Mouse (Mus musculus): ENCODE measurements around the gene Eprs. TPM values are rescaled to one million over a fixed set of nuclear protein-coding genes. Genes with fewer than 3 reads are reported as not detected.
A peak's percentile ranks its signal among the peaks of the same experiment; 100 is the strongest.

Eprs gene
- polyA plus RNA-seq, 1 experiment from 2014 or later: 101 TPM

- H3K27me3 ChIP-seq (ENCODE audit: insufficient read depth, low read length): no peaks in the 10 kb centered on the region
- no peak for TF ChIP-seq CTCF (IDR thresholded peaks at IDR 0.05; ENCODE audit: low read depth)
- ATAC-seq (replicated peaks; ENCODE audit: low FRiP score, low read depth): no peak
Observed at GRCm38 (mm10) chr1:185431998-185432317, 69.1 kb downstream of the Eprs start.

DNA sequence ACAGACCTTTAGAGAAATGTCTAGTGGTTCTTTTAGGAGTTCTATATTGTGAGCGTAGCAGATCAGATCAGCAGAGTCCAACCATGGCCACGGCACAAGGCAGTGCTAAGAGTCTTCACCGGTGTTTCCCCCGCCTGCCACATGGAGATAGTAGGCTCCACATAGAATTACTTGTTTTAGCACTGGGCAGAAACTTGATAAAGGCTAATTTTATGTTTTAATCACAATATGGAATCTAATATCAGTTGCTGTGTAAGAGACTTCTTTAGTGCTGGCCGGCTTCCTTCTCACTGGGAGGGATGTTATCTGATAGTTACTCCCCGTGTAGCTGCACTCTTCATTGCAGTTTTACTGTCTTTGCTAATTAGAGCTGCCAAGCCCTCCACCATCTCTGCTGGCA is 70.3 kb downstream of the Eprs start:
- H3K9me3 ChIP-seq (replicated peaks; ENCODE audit: low read length): no peaks in the 10 kb centered on the region
- no peak for TF ChIP-seq CTCF (IDR thresholded peaks at IDR 0.05; ENCODE audit: low read depth)
- 64% methylated on average over 6 of the region's 6 CpGs for WGBS
- no peak overlapping the region for H3K27ac ChIP-seq
- H3K4me1 ChIP-seq (replicated peaks; ENCODE audit: insufficient read depth, low read length): no peaks in the 10 kb centered on the region
- no peaks in the 10 kb centered on the region for H3K27me3 ChIP-seq (ENCODE audit: insufficient read depth, low read length)
- H3K36me3 ChIP-seq (ENCODE audit: insufficient read depth, low read length): peaks cover 13% of the 10 kb centered on the region
- H3K4me3 ChIP-seq (replicated peaks; ENCODE audit: low read depth, low read length): no peak overlapping the region
- H3K9ac ChIP-seq (ENCODE audit: low read depth, low read length): no peak overlapping the region
- DNase-seq (ENCODE audit: low spot score) (peak; percentile 2), ATAC-seq (replicated peaks; ENCODE audit: low FRiP score, low read depth) (no peak)
- no peak overlapping the region for H3K4me2 ChIP-seq (ENCODE audit: low read length)

More at GRCm38 (mm10) chr1:185431998-185432317, 69.1 kb downstream of the Eprs start:
- Histone ChIP-seq H3K9ac (ENCODE audit: low read depth, low read length) (no peak overlapping the region), H3K36me3 (ENCODE audit: insufficient read depth, low read length) (peaks cover 22% of the 10 kb centered on the region), H3K4me2 (ENCODE audit: low read length) (no peak overlapping the region), H3K4me3 (replicated peaks; ENCODE audit: low read depth, low read length) (no peak overlapping the region), H3K27ac (no peak overlapping the region), H3K9me3 (replicated peaks; ENCODE audit: low read length) (no peaks in the 10 kb centered on the region), H3K4me1 (replicated peaks; ENCODE audit: insufficient read depth, low read length) (no peaks in the 10 kb centered on the region)
- WGBS: 74% methylated on average over 13 of the region's 13 CpGs
- DNase-seq (ENCODE audit: low spot score): no peak

- Histone ChIP-seq H3K4me2 (ENCODE audit: low read length) (no peak overlapping the region), H3K4me3 (replicated peaks; ENCODE audit: low read depth, low read length) (no peak overlapping the region), H3K9me3 (replicated peaks; ENCODE audit: low read length) (no peaks in the 10 kb centered on the region), H3K27me3 (ENCODE audit: insufficient read depth, low read length) (no peaks in the 10 kb centered on the region), H3K9ac (ENCODE audit: low read depth, low read length) (no peak overlapping the region), H3K27ac (no peak overlapping the region), H3K36me3 (ENCODE audit: insufficient read depth, low read length) (no peaks in the 10 kb centered on the region), H3K4me1 (replicated peaks; ENCODE audit: insufficient read depth, low read length) (no peaks in the 10 kb centered on the region)
- DNase-seq (ENCODE audit: low spot score) (no peak), ATAC-seq (replicated peaks; ENCODE audit: low FRiP score, low read depth) (no peak)
- 65% methylated on average over 9 of the region's 9 CpGs for WGBS
- TF ChIP-seq CTCF (IDR thresholded peaks at IDR 0.05; ENCODE audit: low read depth): peak; percentile 41; the same call in 1 of the 2 replicates
Observed at GRCm38 (mm10) chr1:185438841-185439580, 76.2 kb downstream of the Eprs start.

- TF ChIP-seq CTCF (IDR thresholded peaks at IDR 0.05; ENCODE audit: low read depth): no peak
- DNase-seq (ENCODE audit: low spot score) (peak; percentile 15), ATAC-seq (replicated peaks; ENCODE audit: low FRiP score, low read depth) (no peak)
- Histone ChIP-seq H3K9ac (ENCODE audit: low read depth, low read length) (no peak overlapping the region), H3K36me3 (ENCODE audit: insufficient read depth, low read length) (no peaks in the 10 kb centered on the region), H3K27me3 (ENCODE audit: insufficient read depth, low read length) (no peaks in the 10 kb centered on the region), H3K4me3 (replicated peaks; ENCODE audit: low read depth, low read length) (no peak overlapping the region), H3K4me2 (ENCODE audit: low read length) (no peak overlapping the region), H3K27ac (no peak overlapping the region), H3K9me3 (replicated peaks; ENCODE audit: low read length) (no peaks in the 10 kb centered on the region), H3K4me1 (replicated peaks; ENCODE audit: insufficient read depth, low read length) (no peaks in the 10 kb centered on the region)
- WGBS: 62% methylated on average over 18 of the region's 18 CpGs
Observed at GRCm38 (mm10) chr1:185441703-185442472, 79.0 kb downstream of the Eprs start.

GRCm38 (mm10) chr1:185448936-185449335 is 86.1 kb downstream of the Eprs start:
- 0 out of 2 replicates have a peak, but pooled peaks cover 2% of the 10 kb centered on the region for H3K27me3 ChIP-seq (ENCODE audit: insufficient read depth, low read length)
- ATAC-seq (replicated peaks; ENCODE audit: low FRiP score, low read depth): no peak
- H3K4me1 ChIP-seq (replicated peaks; ENCODE audit: insufficient read depth, low read length): no peaks in the 10 kb centered on the region
- H3K4me3 ChIP-seq (replicated peaks; ENCODE audit: low read depth, low read length): no peak overlapping the region
- no peak overlapping the region for H3K4me2 ChIP-seq (ENCODE audit: low read length)
- no peaks in the 10 kb centered on the region for H3K9me3 ChIP-seq (replicated peaks; ENCODE audit: low read length)
- TF ChIP-seq CTCF (IDR thresholded peaks at IDR 0.05; ENCODE audit: low read depth): no peak
- H3K27ac ChIP-seq: no peak overlapping the region
- DNase-seq (ENCODE audit: low spot score): no peak
- no peaks in the 10 kb centered on the region for H3K36me3 ChIP-seq (ENCODE audit: insufficient read depth, low read length)
- 84% methylated on average over 7 of the region's 7 CpGs for WGBS
- no peak overlapping the region for H3K9ac ChIP-seq (ENCODE audit: low read depth, low read length)

- Histone ChIP-seq H3K9me3 (replicated peaks; ENCODE audit: low read length) (no peaks in the 10 kb centered on the region), H3K4me1 (replicated peaks; ENCODE audit: insufficient read depth, low read length) (peaks cover 1% of the 10 kb centered on the region; the same call in 1 of the 2 replicates), H3K27ac (no peak overlapping the region), H3K4me3 (replicated peaks; ENCODE audit: low read depth, low read length) (no peak overlapping the region), H3K36me3 (ENCODE audit: insufficient read depth, low read length) (no peaks in the 10 kb centered on the region), H3K27me3 (ENCODE audit: insufficient read depth, low read length) (peaks cover 9% of the 10 kb centered on the region), H3K9ac (ENCODE audit: low read depth, low read length) (no peak overlapping the region), H3K4me2 (ENCODE audit: low read length) (no peak overlapping the region)
- WGBS: 83% methylated on average over 2 of the region's 2 CpGs
- no peak for DNase-seq (ENCODE audit: low spot score)
- ATAC-seq (replicated peaks; ENCODE audit: low FRiP score, low read depth): no peak
- no peak for TF ChIP-seq CTCF (IDR thresholded peaks at IDR 0.05; ENCODE audit: low read depth)
Observed at GRCm38 (mm10) chr1:185449727-185450126, 86.9 kb downstream of the Eprs start.
